Mouse (Mus musculus): ENCODE measurements at regions not wholly inside any gene's neighbourhood (a gene's known extent, or its start where the extent isn't known, plus 50 kb on each side); places are given as distances from the start of the nearest gene placed in this dataset.

- H3K9ac ChIP-seq (ENCODE audit: low read depth, low read length) = no peak overlapping the region
- no peak overlapping the region for H3K4me2 ChIP-seq
- H3K4me1 ChIP-seq (ENCODE audit: control insufficient read depth, insufficient read depth, low read length) = no peaks in the 10 kb centered on the region
- 78% methylated on average over 2 of the region's 2 CpGs for WGBS (ENCODE audit: insufficient replicate concordance)
- H3K27ac ChIP-seq (ENCODE audit: low read depth, low read length) = no peak overlapping the region
- H3K4me3 ChIP-seq (ENCODE audit: low read depth, low read length) = no peak overlapping the region
- no peaks in the 10 kb centered on the region for H3K9me3 ChIP-seq (replicated peaks; ENCODE audit: control insufficient read depth, low read length)
- no peaks in the 10 kb centered on the region for H3K36me3 ChIP-seq (ENCODE audit: control insufficient read depth, insufficient read depth, low read length)
- ATAC-seq (replicated peaks; ENCODE audit: insufficient number of reproducible peaks, low FRiP score, low TSS enrichment) = no peak
- no peaks in the 10 kb centered on the region for H3K27me3 ChIP-seq (ENCODE audit: control insufficient read depth, insufficient read depth, low read length)
Observed at GRCm38 (mm10) chr11:37772481-37773089, 536.8 kb upstream of the Tenm2 start.

- no peaks in the 10 kb centered on the region for H3K9me3 ChIP-seq (replicated peaks; ENCODE audit: control insufficient read depth, low read length)
- H3K27ac ChIP-seq (ENCODE audit: low read depth, low read length) = no peak overlapping the region
- H3K36me3 ChIP-seq (ENCODE audit: control insufficient read depth, insufficient read depth, low read length) = no peaks in the 10 kb centered on the region
- no peaks in the 10 kb centered on the region for H3K4me1 ChIP-seq (ENCODE audit: control insufficient read depth, insufficient read depth, low read length)
- H3K27me3 ChIP-seq (ENCODE audit: control insufficient read depth, insufficient read depth, low read length) = no peaks in the 10 kb centered on the region
- H3K4me2 ChIP-seq = no peak overlapping the region
- ATAC-seq (replicated peaks; ENCODE audit: insufficient number of reproducible peaks, low FRiP score, low TSS enrichment) = no peak
- H3K9ac ChIP-seq (ENCODE audit: low read depth, low read length) = no peak overlapping the region
- WGBS (ENCODE audit: insufficient replicate concordance) = 68% methylated on average over 3 of the region's 3 CpGs
- H3K4me3 ChIP-seq (ENCODE audit: low read depth, low read length) = no peak overlapping the region
Observed at GRCm38 (mm10) chr11:37770881-37771280, 535.1 kb upstream of the Tenm2 start.

GRCm38 (mm10) chr11:37768121-37768520 lies 532.4 kb upstream of the Tenm2 start:
- Histone ChIP-seq H3K4me1 (ENCODE audit: control insufficient read depth, insufficient read depth, low read length) (no peaks in the 10 kb centered on the region), H3K27ac (ENCODE audit: low read depth, low read length) (no peak overlapping the region), H3K4me3 (ENCODE audit: low read depth, low read length) (no peak overlapping the region), H3K9ac (ENCODE audit: low read depth, low read length) (no peak overlapping the region), H3K9me3 (replicated peaks; ENCODE audit: control insufficient read depth, low read length) (no peaks in the 10 kb centered on the region), H3K36me3 (ENCODE audit: control insufficient read depth, insufficient read depth, low read length) (no peaks in the 10 kb centered on the region), H3K27me3 (ENCODE audit: control insufficient read depth, insufficient read depth, low read length) (no peaks in the 10 kb centered on the region), H3K4me2 (no peak overlapping the region)
- no peak for ATAC-seq (replicated peaks; ENCODE audit: insufficient number of reproducible peaks, low FRiP score, low TSS enrichment)
- 71% methylated on average over 3 of the region's 3 CpGs for WGBS (ENCODE audit: insufficient replicate concordance)

GRCm38 (mm10) chr11:37735992-37736391 lies 500.2 kb upstream of the Tenm2 start:
- no peak for ATAC-seq (replicated peaks; ENCODE audit: insufficient number of reproducible peaks, low FRiP score, low TSS enrichment)
- Histone ChIP-seq H3K27ac (ENCODE audit: low read depth, low read length) (no peak overlapping the region), H3K9me3 (replicated peaks; ENCODE audit: control insufficient read depth, low read length) (no peaks in the 10 kb centered on the region), H3K4me3 (ENCODE audit: low read depth, low read length) (no peak overlapping the region), H3K4me2 (no peak overlapping the region), H3K27me3 (ENCODE audit: control insufficient read depth, insufficient read depth, low read length) (no peaks in the 10 kb centered on the region), H3K36me3 (ENCODE audit: control insufficient read depth, insufficient read depth, low read length) (no peaks in the 10 kb centered on the region), H3K4me1 (ENCODE audit: control insufficient read depth, insufficient read depth, low read length) (no peaks in the 10 kb centered on the region), H3K9ac (ENCODE audit: low read depth, low read length) (no peak overlapping the region)

GRCm38 (mm10) chr11:37735501-37735900 lies 499.7 kb upstream of the Tenm2 start:
- no peak overlapping the region for H3K27ac ChIP-seq (ENCODE audit: low read depth, low read length)
- ATAC-seq (replicated peaks; ENCODE audit: insufficient number of reproducible peaks, low FRiP score, low TSS enrichment) = no peak
- no peak overlapping the region for H3K4me3 ChIP-seq (ENCODE audit: low read depth, low read length)
- H3K4me1 ChIP-seq (ENCODE audit: control insufficient read depth, insufficient read depth, low read length) = no peaks in the 10 kb centered on the region
- no peaks in the 10 kb centered on the region for H3K9me3 ChIP-seq (replicated peaks; ENCODE audit: control insufficient read depth, low read length)
- no peak overlapping the region for H3K4me2 ChIP-seq
- no peaks in the 10 kb centered on the region for H3K27me3 ChIP-seq (ENCODE audit: control insufficient read depth, insufficient read depth, low read length)
- H3K36me3 ChIP-seq (ENCODE audit: control insufficient read depth, insufficient read depth, low read length) = no peaks in the 10 kb centered on the region
- no peak overlapping the region for H3K9ac ChIP-seq (ENCODE audit: low read depth, low read length)
- WGBS (ENCODE audit: insufficient replicate concordance) = 81% methylated on average over 2 of the region's 2 CpGs

GRCm38 (mm10) chr11:37696981-37697380 lies 461.2 kb upstream of the Tenm2 start:
- Histone ChIP-seq H3K27ac (ENCODE audit: low read depth, low read length) (no peak overlapping the region), H3K36me3 (ENCODE audit: control insufficient read depth, insufficient read depth, low read length) (no peaks in the 10 kb centered on the region), H3K27me3 (ENCODE audit: control insufficient read depth, insufficient read depth, low read length) (no peaks in the 10 kb centered on the region), H3K9me3 (replicated peaks; ENCODE audit: control insufficient read depth, low read length) (no peaks in the 10 kb centered on the region), H3K4me3 (ENCODE audit: low read depth, low read length) (no peak overlapping the region), H3K4me1 (ENCODE audit: control insufficient read depth, insufficient read depth, low read length) (no peaks in the 10 kb centered on the region), H3K9ac (ENCODE audit: low read depth, low read length) (no peak overlapping the region), H3K4me2 (no peak overlapping the region)
- WGBS (ENCODE audit: insufficient replicate concordance) = 78% methylated on average over 2 of the region's 2 CpGs
- no peak for ATAC-seq (replicated peaks; ENCODE audit: insufficient number of reproducible peaks, low FRiP score, low TSS enrichment)

GRCm38 (mm10) chr11:37678484-37679193 lies 442.9 kb upstream of the Tenm2 start:
- no peaks in the 10 kb centered on the region for H3K9me3 ChIP-seq (replicated peaks; ENCODE audit: control insufficient read depth, low read length)
- H3K4me2 ChIP-seq = no peak overlapping the region
- no peaks in the 10 kb centered on the region for H3K4me1 ChIP-seq (ENCODE audit: control insufficient read depth, insufficient read depth, low read length)
- no peak overlapping the region for H3K27ac ChIP-seq (ENCODE audit: low read depth, low read length)
- no peak overlapping the region for H3K9ac ChIP-seq (ENCODE audit: low read depth, low read length)
- no peaks in the 10 kb centered on the region for H3K27me3 ChIP-seq (ENCODE audit: control insufficient read depth, insufficient read depth, low read length)
- 57% methylated on average over 1 of the region's 1 CpGs for WGBS (ENCODE audit: insufficient replicate concordance)
- H3K4me3 ChIP-seq (ENCODE audit: low read depth, low read length) = no peak overlapping the region
- H3K36me3 ChIP-seq (ENCODE audit: control insufficient read depth, insufficient read depth, low read length) = no peaks in the 10 kb centered on the region
- ATAC-seq (replicated peaks; ENCODE audit: insufficient number of reproducible peaks, low FRiP score, low TSS enrichment) = no peak

GRCm38 (mm10) chr11:37671320-37671719 lies 435.6 kb upstream of the Tenm2 start:
- H3K4me2 ChIP-seq = no peak overlapping the region
- no peak overlapping the region for H3K4me3 ChIP-seq (ENCODE audit: low read depth, low read length)
- no peaks in the 10 kb centered on the region for H3K36me3 ChIP-seq (ENCODE audit: control insufficient read depth, insufficient read depth, low read length)
- no peaks in the 10 kb centered on the region for H3K4me1 ChIP-seq (ENCODE audit: control insufficient read depth, insufficient read depth, low read length)
- ATAC-seq (replicated peaks; ENCODE audit: insufficient number of reproducible peaks, low FRiP score, low TSS enrichment) = no peak
- H3K27me3 ChIP-seq (ENCODE audit: control insufficient read depth, insufficient read depth, low read length) = no peaks in the 10 kb centered on the region
- H3K9ac ChIP-seq (ENCODE audit: low read depth, low read length) = no peak overlapping the region
- H3K27ac ChIP-seq (ENCODE audit: low read depth, low read length) = no peak overlapping the region
- H3K9me3 ChIP-seq (replicated peaks; ENCODE audit: control insufficient read depth, low read length) = no peaks in the 10 kb centered on the region
- WGBS (ENCODE audit: insufficient replicate concordance) = 63% methylated on average over 3 of the region's 3 CpGs

- no peaks in the 10 kb centered on the region for H3K27me3 ChIP-seq (ENCODE audit: control insufficient read depth, insufficient read depth, low read length)
- 74% methylated on average over 1 of the region's 1 CpGs for WGBS (ENCODE audit: insufficient replicate concordance)
- no peaks in the 10 kb centered on the region for H3K36me3 ChIP-seq (ENCODE audit: control insufficient read depth, insufficient read depth, low read length)
- no peaks in the 10 kb centered on the region for H3K4me1 ChIP-seq (ENCODE audit: control insufficient read depth, insufficient read depth, low read length)
- no peak overlapping the region for H3K9ac ChIP-seq (ENCODE audit: low read depth, low read length)
- H3K4me3 ChIP-seq (ENCODE audit: low read depth, low read length) = no peak overlapping the region
- H3K9me3 ChIP-seq (replicated peaks; ENCODE audit: control insufficient read depth, low read length) = no peaks in the 10 kb centered on the region
- H3K27ac ChIP-seq (ENCODE audit: low read depth, low read length) = no peak overlapping the region
- no peak overlapping the region for H3K4me2 ChIP-seq
- ATAC-seq (replicated peaks; ENCODE audit: insufficient number of reproducible peaks, low FRiP score, low TSS enrichment) = no peak
Observed at GRCm38 (mm10) chr11:37666925-37667324, 431.2 kb upstream of the Tenm2 start.
